Mouse (Mus musculus) left cerebral cortex, adult 11 months (tissue): ENCODE measurements around the gene Psmd10.

Experiments used
- DNase-seq: peaks from one replicate; pipeline ENCODE4 v3.0.0; 2022; ENCODE audit warnings: low spot score

Gene Psmd10

GRCm38 (mm10) chrX:140956272-140956940 lies at the start of gene Psmd10, which contains the start of gene Atg4a:
Psmd10 (minus strand) TSS chrX:140956728.
Atg4a (plus strand) TSS chrX:140956907.
- peak; percentile 93 for DNase-seq

GRCm38 (mm10) chrX:140998885-140999284 lies 42.4 kb upstream of the Psmd10 start:
- no peak for DNase-seq

DNA sequence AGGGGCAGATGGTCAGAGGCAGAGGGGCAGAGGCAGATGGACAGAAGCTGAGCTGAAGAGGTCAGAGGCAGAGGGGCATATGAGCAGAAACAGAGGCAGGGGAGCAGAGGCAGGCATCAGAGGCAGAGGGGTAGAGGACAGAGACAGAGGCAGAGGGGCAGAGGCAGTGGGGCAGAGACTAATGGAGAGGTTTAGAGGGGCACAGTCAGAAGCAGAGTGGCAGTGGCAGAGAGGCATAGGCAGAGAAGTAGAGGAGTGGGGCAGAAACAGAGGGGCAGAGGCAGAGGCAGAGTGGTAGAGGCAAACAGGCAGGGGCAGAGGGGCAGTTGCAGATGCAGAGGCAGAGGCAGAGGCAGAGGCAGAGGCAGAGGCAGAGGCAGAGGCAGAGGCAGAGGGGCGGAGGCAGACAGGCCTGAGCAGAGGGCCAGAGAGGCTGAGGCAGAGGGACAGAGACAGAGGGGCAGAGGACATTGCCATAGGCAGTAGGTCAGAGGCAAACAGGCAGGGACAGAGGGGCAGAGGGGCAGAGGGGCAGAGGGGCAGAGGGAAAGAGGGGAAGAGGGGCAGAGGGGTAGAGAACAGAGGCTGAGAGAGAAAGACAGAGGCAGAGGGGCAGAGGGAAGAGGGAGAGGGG lies 41.5 kb upstream of the Psmd10 start:
- no peak for DNase-seq

- no peak for DNase-seq
Observed at GRCm38 (mm10) chrX:140996909-140997516, 40.5 kb upstream of the Psmd10 start.

DNA sequence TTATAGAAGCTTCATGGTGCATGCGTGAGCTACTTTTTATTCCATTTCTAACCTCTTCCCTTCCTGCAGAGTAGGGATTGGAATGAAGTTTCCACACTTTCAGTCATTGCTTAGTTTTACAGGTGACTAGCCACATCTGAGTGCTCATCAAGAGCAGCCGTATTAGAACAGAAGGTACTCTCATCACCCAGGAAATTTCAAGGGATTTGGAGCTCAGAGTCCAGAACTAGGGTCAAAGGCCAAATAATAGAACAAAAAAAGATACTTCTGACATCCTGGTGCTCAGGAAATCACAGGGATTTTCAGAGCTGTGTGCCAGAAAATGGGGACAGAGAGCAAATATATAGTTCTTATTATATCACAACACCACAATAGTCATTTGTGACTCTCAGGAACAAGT lies 28.7 kb upstream of the Psmd10 start:
- DNase-seq, result no peak

DNA sequence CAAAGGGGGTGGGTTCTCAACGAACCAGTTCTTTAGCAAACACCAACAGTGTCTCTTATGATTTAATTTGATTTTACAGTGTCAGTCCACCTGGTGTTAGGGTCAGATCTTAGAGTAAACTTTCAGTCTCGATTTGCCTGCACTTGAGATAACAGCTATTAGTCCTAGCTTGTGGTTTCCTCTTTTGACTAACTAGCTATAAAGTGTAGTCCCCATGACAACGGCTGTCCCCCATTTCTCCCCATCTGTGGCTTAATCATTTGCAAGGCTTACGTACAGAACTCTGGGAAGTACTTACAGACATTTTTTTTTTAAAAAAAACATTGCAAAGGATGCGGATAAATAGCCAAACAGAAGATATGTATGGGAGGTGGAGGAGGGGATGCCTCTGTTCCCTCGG lies 28.3 kb upstream of the Psmd10 start:
- DNase-seq, result no peak

DNA sequence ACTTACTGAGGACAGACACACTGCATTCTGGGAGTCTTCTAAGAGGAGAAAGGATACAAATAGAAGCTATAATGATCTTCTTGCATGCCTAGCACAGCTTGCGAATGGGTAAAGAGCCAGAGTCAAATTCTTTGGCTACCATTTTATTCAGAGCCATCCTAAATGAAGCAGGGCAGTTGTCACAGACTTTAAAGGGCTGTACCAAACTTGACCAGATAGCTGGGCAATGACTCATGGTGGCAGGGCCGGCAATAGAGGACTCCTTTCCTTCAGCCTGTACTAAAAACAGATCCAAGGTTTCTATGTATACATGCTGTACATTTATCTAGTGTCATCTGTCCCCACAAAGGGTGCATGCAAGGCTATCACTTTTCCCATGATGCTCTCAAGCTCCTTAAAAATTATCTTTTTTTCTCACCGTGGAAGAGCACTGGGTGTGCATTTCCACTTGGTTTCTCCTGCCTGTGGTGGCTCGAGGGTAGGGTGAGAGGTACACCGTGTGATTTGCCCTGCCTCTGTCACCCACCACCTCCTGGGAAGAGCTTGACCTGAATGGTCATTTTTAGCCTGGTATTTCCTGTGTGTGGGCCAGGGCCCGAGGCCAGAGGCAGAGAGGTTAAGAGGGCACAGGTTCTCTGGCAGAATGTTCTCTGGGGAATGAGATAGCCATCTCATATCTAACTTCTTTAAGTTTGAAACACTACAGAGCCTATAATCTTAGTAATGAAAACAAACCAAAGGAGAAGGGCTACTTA lies 26.9 kb upstream of the Psmd10 start:
- no peak for DNase-seq

- DNase-seq, result no peak
Observed at GRCm38 (mm10) chrX:140980163-140980562, 23.6 kb upstream of the Psmd10 start.

DNA sequence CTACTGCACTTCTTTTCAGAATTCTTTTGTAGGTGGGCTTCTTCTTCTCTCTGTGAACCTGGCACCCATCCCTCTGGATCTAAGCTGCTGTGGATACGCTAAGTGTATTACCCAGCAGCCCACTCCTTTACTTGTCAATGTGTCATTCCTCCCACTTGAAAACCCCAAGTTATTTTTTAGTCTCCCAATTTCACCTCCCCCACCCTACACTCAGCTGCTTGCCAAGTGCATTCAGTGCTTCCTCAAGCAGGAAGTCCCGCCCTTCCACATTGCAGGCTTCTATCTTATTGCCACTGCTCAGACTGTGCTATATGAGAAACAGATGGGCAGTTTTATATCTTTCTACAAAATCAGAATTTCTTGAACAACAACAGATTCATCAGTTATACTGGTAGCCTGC lies 23.0 kb upstream of the Psmd10 start:
- no peak for DNase-seq

- DNase-seq, result no peak
Observed at GRCm38 (mm10) chrX:140978943-140979342, 22.4 kb upstream of the Psmd10 start.

- no peak for DNase-seq
Observed at GRCm38 (mm10) chrX:140956959-140957358, 431 bp upstream of the Psmd10 start.

GRCm38 (mm10) chrX:140953618-140954017 lies 2.9 kb downstream of the Psmd10 start:
- DNase-seq, result no peak

DNA sequence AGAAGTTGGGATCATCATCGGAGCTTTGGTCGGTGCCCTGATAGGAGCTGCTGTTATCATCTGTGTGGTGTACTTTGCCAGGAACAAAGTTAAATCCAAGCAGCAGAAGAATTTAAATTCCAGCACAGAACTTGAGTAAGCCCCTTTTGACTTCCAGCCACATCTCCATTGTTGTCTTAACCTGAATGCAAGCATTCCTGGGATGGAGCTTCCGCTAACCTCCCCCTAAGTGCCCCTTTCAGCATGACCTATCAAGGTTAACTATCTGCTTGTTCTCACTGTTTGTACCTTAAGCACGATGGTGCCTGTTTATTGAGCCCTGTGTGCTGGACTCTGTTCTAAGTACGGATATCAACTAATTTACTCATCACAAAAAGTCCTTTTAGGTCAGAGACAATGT lies 20.3 kb downstream of the Psmd10 start:
- DNase-seq, result no peak

DNA sequence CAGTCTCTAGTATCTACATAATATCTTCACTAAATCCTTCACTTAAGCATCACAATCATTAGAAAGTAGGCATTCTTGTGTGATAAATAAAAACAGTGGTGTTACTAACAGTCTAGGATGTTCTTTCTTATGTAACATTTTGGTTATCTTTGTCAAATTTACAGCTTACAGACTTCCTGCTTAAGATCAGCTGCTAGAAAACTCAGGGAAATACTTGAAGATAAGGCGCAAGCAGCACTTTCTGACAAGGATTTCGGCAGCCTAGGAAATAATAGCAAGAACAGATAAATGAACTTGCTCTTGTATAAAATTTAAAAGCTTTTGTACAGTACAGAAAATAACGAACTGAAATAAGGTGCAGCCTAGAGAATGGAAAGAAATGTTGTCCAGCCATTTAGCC lies 23.3 kb downstream of the Psmd10 start:
- no peak for DNase-seq

DNA sequence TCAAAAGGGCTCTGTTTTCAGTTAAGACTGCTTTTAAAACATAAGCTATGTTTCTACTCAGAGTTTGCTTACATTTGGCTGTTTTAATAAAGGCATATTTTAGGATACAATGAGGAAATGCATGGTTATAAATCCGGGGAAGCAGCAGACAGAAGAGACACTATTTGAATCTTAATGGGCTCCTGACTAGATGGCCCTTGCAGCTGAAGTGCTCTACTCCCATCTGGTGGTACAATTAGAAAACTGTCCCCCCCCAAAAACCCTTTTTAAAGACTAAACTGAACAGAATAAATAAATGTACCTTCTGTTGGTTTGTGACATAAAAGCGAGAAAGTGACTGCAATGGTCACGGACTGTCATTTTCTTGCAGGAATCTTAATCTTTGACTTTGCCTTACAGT lies 24.5 kb downstream of the Psmd10 start:
- peak; percentile 2 for DNase-seq

GRCm38 (mm10) chrX:140921321-140921720 lies 35.2 kb downstream of the Psmd10 start:
- peak; percentile 0 for DNase-seq

DNA sequence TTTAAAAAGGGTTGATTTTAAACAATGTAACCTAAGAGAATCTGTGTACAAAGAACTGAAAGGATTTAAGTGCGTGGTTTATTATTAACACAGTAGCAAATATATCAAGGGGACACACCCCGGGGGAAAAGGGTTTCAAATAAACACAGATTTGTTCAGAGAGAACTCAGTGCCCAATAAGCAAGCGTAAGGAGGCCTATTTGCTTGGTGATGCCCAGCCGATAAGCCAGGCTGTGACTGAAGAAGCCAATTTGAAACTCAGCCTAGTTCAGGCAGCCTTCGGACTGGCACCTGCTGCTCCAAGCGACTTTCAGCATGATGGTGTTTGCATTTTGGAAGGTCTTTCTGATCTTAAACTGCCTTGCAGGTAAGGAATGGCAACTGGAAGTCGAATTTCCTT lies 49.2 kb downstream of the Psmd10 start, which contains the start of gene Vsig1:
Vsig1 (plus strand) TSS at position 249 of the 400 bp plus-strand sequence.
- DNase-seq, result no peak

- DNase-seq, result no peak
Observed at GRCm38 (mm10) chrX:140903487-140903886, 53.0 kb downstream of the Psmd10 start.
